Mouse (Mus musculus): ENCODE data around the gene Slc17a7.

DNA sequence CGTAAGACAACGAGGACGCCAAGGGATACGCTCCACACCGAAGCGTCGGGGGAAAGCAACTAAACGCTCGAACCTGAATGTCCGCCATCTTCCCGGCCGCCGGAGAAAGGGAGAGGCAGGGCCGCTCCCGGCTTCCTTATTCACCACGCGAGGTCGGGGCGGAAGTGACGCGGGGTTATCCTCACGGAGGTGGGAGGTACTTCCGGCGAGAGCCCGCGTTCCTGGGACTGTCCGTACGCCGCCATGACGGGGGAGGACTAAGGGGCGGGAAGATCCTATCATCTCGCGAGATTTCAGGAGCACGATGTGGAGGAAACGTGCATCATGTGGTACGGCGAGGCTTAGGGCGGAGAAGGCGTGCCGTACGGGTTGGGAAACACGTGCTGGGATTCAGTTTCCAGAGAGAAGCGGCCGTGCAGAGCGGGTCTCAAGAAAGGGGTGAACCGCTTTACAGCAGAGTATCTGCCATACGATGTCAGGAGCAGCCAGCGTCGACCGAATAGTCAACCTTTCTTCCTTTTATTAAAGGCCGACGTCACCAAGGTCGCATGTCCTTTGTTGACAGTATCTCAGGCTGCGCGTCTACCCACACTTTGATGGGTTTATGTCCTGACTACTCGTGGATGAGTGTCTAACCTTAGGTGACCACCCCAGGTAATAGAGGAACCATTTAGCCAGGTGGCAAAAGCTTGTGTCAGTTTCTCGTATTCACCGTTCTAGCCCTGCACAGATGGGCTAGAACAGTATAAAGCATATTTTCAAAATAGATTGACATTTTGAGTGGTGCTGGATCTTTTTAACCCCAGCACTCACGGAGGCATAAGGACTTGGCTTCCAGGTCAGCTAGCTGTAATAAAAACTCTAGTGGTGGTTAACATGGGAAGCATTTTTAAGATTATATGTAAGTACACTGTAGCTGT lies 39.3 kb upstream of the Slc17a7 start, which contains the start of gene Rps11:
- no peak for TF ChIP-seq CTCF (IDR thresholded peaks at IDR 0.05; ENCODE audit: low read depth, low read length)
- TF ChIP-seq POLR2AphosphoS5 (IDR thresholded peaks at IDR 0.05; ENCODE audit: insufficient replicate concordance, low read depth, low read length): peak; percentile 97

All from G1E (cell line).